Mouse (Mus musculus): ENCODE data around the gene Mink1.

The Mink1 gene

DNA sequence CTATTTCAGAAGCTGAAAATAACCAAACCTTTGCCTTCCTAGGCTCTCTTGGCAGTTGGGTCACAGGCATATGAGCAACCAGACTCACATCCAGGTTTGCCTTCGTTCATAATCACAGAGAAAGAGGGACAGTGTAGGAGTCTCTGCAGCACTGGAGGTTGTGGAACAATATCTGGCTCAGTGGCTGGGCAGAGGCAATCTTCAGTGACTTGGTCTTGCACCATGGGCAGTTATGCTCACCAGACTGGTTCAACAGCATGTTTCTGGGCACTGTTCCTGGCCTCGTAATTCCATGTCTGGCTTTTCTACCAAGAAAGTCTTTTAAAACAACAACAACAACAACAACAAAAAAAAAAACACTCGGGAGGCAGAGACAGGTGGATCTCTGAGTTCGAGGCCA is 72.9 kb downstream of the Mink1 start:
- DNase-seq (ENCODE audit: low spot score in 2 of 2), result no peak

DNA sequence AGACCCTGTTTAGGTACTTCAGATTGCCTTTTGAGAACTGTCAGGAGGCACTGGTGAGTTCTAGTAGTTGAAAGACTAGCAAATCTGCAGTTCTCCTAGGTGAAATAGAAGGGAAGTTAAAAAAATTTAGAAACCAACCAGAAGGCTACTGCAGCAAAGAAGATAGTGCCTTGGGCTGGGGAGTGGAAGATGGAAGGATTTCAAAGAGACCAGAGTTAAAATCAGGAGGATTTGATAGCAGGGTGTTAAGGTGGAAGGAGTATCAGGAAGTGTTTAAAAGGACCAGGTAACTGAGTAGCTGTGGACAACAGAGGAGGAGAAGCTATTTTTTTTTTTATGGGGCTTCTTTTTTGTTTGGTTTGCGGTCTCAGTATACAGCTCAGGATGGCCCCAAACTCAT is 75.1 kb downstream of the Mink1 start:
- DNase-seq (ENCODE audit: low spot score in 2 of 2), result no peak

DNA sequence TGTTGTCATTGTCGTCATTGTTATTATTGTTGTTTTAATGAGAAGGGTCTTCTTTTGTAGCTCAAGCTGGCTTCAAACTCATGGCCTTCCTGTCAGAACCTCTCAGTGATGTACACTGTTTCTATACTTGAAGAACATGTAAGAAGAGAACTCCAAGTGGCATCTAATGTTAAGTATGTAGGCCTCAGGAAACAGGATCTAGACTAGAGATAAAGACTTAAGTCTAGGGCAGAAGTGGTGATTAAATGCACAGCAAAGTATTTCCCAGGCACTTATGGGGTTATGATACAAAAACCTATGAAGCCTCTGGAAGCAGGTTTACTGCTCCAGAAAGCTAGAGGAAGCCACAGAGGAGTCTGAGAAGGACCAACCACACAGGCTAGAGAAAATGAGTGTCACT is 75.6 kb downstream of the Mink1 start:
- no peak for DNase-seq (ENCODE audit: low spot score in 2 of 2)

DNA sequence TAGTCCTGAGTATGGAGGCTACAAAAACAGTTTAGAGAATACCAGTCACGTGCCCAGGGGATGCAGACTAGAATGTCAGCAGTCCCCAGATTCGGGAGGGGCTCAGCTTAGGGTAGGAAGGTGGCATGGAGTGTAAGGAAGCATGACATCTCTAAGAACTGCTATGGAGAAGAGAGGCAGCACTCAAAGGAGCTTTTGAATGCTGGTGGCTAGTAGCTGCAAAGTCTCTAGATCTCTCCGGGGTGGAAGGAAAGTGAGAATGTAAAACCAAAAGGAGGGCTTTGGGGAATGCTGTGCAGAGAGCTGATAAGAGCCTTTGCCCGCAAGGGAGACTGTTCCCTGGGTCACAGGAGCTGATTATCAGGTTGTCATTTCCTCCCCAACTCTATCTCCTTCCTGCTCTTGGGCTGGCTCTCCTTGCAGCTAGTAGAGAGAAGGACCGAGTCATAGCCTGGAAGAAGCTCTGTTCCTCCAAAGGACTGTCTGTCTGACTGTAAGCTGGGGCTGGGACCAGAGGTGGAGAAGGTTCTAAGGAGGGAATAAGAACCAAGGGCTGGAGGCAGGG is 76.1 kb downstream of the Mink1 start, which contains the start of gene Gp1ba:
TSS of gene Gp1ba (plus strand) at position 409 of the 565 bp plus-strand sequence.
- DNase-seq (ENCODE audit: low spot score in 2 of 2), result no peak

DNA sequence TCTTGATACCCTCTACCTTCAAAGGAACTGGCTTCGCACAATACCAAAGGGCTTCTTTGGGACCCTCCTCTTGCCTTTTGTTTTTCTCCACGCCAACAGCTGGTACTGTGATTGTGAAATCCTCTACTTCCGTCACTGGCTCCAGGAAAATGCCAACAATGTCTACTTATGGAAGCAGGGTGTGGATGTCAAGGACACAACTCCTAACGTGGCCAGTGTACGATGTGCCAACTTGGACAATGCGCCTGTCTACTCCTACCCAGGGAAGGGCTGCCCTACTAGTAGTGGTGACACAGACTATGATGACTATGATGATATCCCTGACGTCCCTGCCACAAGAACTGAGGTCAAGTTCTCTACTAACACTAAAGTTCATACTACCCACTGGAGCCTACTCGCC is 77.3 kb downstream of the Mink1 start:
- DNase-seq (ENCODE audit: low spot score in 2 of 2), result no peak

DNA sequence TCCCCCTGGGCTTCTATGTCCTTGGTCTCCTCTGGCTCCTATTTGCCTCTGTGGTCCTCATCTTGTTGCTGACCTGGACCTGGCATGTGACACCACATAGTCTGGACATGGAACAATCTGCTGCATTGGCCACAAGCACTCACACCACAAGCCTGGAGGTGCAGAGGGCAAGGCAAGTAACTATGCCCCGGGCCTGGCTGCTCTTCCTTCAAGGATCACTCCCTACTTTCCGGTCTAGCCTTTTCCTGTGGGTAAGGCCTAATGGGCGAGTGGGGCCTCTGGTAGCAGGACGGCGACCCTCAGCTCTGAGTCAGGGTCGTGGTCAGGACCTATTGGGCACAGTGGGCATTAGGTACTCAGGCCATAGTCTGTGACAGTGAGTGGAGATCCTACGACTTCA is 78.6 kb downstream of the Mink1 start:
- no peak for DNase-seq (ENCODE audit: low spot score in 2 of 2)

DNA sequence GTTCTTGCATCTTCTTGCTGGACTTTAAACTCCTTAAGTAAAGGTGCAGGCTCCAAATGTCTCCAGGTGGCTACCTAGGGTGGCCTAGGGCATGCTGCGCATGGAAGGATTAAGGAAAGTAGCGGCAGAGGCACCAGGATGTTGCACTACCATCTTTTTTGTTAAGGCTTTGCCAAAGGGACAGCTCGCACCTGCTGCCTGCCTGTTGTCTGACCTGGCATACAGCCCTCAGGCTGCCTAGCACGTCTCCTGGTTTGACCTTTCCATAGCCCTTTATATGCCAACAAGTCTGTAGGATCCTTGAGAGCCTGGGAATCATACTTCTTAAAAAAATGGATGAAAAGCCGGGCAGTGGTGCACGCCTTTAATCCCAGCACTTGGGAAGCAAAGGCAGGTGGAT is 80.4 kb downstream of the Mink1 start:
- DNase-seq (ENCODE audit: low spot score in 2 of 2), result no peak

DNA sequence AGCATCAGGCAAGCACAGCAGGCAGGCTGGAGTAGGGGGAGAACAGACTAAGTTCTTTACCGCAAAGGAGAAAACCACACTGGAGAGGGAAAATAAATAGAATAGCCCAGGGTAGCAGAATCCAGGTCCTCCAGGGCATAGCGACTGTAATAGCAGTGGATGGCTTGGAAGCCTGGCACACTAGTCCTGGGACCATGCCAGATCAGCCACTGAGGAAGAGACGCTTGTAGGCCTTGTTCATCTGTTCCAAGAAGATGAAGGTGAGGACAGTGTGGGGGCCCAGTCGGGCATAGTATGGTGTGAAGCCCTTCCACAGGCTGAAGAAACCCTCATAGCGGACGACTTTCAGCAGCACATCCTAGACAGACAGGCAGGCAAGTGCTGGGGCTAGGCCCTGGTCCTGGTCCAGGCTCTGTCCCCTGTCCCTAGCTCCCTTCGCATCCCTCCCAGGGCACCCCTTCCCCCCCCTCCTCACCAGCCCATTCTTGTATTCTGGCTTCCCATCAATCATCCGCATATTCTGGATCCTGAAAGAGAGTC is 82.0 kb downstream of the Mink1 start:
- no peak for DNase-seq (ENCODE audit: low spot score in 2 of 2)

DNA sequence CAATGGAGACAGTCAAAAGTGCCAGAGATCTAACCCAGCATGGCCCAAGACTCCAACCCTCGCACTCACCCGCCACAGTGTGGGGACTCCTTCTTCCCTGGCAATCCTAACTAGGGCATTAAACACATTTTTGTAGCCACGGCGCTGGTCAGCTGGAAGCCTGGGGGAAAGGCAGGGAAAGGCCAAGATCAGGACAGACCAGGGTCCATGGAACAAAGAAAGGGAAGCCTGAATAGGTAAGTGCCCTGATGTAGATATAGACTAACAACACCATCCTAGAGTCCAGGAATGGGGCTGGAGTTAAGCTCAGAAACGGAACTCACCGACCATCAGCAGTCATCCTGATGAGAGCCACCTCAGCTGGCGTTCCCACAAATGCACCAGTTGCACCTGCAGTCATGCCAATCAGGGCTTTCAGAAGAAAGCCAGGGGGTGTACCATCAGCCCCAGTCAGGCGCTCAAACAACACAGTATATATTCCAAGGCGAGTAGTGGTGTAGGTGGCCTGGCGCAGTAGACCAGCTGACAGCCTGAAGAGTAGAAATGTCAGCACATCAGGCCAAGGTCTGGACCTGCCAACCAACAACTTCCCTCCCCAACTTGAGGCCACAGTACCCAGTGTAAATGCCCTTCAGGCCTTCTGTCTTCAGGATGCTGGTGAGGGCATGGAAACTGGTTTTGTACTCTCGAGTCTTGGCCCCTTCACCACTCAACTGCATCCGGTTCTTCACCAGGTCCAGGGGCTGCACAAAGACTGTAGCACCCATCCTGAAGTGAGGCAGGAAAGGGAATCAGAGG is 83.0 kb downstream of the Mink1 start:
- DNase-seq (ENCODE audit: low spot score in 2 of 2), result no peak

DNA sequence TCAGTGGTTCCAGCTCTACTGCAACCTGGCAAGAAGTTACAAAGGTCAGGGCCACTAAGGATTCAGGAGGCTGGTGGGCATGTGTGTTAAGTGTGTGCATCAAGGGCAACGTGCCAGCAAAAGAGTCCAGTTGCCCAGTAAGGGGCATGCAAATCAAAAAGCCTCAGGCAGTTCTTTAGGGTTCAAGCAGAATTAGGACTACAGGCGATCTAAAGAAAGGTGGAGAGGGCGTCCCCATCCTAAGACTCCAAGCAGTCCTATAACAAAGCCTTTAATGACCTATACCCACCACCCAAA is 83.5 kb downstream of the Mink1 start:
- no peak for DNase-seq (ENCODE audit: low spot score in 2 of 2)

DNA sequence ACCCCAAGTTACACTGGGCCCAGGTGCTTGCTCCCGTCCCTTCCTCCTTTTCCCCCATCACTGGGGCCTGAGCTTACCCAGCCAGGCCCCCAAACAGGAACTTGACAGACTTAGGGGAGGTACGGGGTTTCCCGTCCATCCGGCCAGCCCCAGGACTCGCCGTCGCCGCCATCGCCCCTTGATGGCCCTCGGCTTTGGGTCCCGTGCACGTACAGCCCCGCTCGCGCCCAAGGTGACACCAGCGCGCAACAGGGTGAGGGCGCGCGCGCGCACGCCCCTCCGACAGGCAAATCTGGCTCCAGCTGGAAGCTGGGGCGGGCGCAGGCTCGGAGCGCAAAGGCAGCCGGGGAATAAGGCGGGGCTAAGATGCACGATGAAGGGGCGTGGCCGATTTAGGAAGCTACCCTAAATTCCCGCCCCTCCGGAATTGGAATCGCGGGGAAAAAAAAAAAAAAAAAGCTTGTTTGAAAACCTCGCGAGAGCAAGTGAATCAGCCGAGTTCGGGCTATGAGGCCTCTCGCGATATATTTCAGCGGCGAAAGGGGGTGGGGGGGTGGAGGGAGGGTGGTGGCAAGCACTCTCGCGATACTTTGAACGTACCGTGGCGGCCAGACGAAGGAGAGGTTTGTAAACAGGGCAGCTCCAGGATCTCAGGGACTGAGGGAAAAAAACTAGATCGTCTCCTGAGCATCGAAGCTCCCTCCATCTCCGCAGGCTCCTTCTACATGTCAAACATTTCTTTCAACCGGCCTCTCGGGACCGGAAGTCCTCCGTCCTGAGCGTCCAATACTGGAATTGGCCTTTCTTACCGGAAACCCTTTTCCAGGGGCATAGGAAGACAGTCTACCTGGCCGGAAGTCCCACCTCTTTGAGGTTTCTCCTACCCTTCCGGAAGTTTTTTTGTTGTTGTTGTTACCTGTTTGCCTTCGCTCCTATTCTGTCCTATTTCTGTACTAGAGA is 84.3 kb downstream of the Mink1 start, which contains the start of the genes Rnf167 and Slc25a11:
TSS of gene Rnf167 (plus strand) at position 545 of the 960 bp plus-strand sequence.
TSS of gene Slc25a11 (minus strand) at position 789 of the 960 bp plus-strand sequence.
- DNase-seq (ENCODE audit: low spot score in 2 of 2), result peak; percentile 95 to 97

DNA sequence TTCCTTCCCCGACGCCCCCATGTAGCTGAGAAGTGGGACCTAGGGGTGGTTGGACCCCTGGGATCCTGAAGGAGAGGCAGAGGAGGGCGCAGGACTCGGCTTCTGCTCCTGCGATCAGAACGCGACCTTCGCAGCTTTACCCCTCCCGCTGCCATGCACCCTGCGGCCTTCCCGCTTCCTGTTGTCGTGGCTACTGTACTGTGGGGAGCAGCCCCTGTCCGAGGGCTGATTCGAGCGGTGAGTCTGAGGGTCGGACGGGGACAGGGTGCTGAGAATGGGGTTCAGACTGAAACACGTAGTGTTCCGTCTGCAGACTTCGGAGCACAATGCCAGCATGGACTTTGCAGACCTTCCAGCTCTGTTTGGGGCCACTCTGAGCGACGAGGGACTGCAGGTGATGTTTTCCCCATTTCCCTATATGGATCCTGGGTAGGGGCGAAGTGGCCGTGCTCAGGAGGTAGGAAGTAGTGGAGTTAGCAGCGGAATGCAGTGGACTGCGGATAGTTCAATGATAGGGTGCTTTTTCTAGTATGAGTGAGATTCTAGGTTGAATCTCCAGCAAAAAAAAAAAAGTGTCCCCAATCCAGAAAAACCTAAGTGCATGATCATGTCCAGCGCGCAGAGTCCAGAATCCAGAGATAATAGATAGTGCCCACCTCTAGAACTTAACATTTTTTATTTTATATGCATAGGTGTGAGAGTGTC is 85.2 kb downstream of the Mink1 start:
- peak in 1 of 2 experiments; percentile 47 for DNase-seq (ENCODE audit: low spot score in 2 of 2)

DNA sequence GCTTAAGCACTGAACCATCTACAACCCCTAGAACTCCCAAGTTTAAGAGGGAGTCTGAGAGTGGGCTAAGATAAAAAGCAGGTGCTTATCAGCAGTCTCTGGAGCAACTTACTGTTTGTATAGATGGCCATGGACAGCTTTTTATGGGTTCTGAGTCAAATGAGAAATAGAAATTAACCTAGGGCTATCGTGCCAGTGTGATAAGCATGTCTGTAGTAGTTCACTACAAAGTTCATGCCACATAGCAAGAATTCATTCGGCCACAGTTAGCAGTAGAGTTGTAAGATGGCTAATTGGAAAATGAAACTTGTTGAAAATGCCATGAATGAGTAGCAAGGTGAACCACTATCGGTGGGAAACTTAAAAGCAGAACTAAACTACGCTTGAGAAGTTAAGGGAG is 85.8 kb downstream of the Mink1 start:
- no peak for DNase-seq (ENCODE audit: low spot score in 2 of 2)

DNA sequence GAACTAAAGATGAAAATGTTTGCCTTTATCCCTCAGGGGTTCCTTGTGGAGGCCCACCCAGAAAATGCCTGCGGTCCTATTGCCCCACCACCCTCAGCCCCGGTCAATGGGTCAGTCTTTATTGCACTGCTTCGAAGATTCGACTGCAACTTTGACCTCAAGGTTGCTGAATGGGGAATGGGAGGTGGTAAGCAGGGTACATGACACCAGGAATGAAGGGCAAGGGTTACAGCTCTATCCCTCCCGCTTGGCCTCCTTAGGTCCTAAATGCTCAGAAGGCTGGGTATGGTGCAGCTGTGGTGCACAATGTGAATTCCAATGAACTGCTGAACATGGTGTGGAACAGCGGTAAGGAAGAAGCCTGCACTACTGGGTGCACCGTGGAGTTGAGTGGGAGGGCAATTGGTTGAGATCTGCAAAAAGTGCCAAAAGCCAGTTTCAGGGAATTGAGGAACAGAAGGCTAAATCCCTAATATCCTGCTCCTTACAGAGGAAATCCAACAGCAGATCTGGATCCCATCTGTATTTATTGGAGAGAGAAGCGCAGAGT is 86.6 kb downstream of the Mink1 start:
- DNase-seq (ENCODE audit: low spot score in 2 of 2), result no peak

DNA sequence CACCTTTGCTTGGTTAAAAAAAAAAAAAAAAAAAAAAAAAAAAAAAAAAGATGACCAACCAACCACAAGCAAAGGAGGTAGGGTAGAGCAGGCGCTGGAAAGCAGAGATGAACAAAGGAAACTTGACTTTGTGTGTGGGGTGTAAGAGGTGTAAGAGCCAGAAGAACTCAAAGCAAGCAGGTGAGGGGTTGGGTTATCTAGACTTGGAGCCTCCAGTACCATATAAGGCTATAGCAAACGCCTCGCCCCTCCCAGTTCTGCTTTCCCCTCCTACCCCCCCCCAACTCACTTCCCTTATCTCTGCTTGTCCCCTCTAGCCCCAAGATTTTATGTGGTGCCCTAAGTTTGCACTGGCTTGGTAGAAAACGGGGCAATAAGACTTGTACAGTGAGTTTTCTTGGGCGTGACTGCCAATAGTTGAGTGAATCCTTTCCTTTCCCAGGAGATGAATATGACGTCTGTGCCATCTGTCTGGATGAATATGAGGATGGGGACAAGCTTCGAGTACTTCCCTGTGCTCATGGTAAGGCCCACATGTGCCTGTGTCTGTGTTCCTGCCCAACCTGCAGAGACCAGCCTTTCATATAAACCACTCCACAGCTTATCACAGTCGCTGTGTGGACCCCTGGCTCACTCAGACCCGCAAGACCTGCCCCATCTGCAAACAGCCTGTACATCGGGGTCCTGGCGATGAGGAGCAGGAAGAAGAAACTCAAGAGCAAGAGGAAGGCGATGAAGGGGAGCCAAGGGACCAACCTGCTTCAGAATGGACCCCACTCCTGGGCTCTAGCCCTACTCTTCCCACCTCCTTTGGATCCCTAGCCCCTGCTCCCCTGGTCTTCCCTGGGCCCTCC is 87.9 kb downstream of the Mink1 start:
- DNase-seq (ENCODE audit: low spot score in 2 of 2), result no peak

DNA sequence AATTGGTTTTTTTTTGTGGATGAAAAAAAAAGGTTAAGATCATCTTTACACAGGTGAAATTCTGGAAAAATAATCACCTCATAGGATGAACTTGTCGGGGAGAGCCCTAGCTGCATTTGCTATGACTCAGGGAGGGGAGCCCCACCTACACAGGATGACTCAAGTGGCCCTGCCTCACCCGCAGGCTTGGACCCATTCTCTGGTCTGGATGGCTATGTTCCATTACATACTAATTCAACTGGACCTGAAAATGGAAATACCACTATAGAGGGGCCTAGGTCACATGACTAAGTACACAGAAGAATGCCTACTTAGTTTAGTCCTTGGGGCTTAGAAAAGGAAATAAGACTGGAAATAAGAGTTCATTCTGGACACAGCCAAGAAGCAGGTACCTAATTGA is 88.7 kb downstream of the Mink1 start:
- no peak for DNase-seq (ENCODE audit: low spot score in 2 of 2)

DNA sequence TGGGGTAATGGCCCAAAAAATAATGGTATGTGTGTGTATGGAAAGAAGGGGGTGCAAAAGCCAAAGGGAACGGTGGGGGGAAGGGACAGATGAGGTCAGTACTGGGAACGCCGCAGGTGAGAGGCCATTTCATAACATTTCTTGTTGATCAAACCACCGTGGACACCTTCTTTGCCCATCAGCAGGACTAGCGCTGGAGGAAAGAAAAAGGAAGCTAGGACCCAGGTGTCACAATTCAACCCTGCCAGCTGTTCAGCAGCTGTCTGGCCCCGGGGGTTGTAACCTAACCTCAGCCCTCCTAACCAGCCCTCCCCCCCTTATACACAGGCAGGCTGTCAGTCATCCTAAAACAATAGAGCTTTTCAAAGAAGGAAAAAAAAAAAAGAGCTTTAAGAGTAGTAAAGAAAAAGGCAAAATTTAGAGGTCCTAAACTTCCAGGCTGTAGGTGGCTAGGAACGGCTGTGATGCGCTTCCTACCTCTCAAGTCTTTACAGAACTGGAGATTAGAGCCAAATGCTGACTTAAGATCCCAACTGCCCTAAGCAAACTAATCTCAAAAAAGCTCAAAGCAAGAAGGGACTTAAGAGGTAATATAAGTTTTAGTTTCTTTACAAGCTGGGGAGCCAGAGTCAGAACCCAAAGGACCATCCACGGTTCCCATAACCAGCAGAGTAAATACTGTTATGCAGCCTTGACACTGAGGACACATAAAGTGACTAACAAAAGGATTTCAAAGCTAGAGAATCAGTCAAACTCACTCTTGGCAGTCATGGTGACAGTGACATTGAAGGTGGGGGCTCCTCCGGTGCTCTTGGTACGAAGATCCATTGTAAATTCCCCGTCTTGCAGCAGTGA is 89.6 kb downstream of the Mink1 start:
- DNase-seq (ENCODE audit: low spot score in 2 of 2), result no peak

DNA sequence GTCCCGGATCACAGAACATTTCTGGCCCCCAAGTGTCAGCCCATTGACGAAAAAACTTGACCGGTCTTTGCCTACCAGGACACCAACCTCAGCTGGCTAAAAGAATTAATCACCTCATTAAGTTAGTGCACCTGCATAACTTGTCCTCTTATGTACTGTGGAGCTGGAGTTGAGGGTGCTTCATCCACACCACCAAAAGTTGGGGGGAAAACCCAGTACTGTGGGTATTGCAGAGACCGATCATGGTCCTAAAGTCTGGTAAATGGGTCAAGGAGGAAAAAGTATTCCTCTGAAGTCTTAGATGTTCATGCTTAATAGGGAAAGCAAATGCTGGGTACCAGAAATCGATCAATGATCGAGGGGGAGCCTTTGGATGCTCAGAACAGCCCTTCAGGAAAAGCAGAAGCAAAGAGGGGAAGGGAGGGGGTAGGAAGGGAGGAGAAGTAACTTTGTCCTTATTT is 90.2 kb downstream of the Mink1 start:
- no peak for DNase-seq (ENCODE audit: low spot score in 2 of 2)
